Mouse (Mus musculus) cortical plate, adult 2 months (tissue): ENCODE measurements around the gene Il21r.

ENCODE experiments used
- CTCF ChIP-seq: fragments of 200-500 bp; IDR thresholded peaks from 2 replicates; pipeline ENCODE4 v1.5.1; 2011; ENCODE audit warnings: mild to moderate bottlenecking, control low read depth, low read length; ENCODE audit not compliant: insufficient read depth; ENCODE audit errors: extremely low read depth
- POLR2A ChIP-seq: fragments of 200-500 bp; IDR thresholded peaks from 2 replicates; pipeline ENCODE4 v1.6.1; 2011; ENCODE audit warnings: mild to moderate bottlenecking, low read length, control low read depth; ENCODE audit not compliant: insufficient read depth; ENCODE audit errors: extremely low read depth

DNA sequence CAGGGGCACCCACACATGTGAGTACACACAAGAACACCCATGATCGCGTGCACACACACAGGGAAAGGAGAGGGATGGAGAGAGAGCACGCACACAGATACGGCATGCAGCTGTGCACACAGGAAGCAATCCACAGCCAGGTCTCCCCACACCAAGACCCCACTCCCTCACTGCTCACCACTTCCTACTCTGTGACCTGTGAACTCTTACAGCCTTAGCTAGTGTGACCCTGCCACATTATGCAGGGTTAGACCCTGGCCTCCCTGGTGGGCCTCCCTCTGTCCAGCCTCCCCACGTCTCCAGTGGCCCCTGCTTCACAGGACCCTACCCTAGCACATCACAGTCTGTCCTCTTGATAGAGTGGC, 19.2 kb upstream of the Il21r start:
- TF ChIP-seq POLR2A (no peak), CTCF (no peak)
